Mouse (Mus musculus) cerebellum, adult 2 months (tissue): ENCODE measurements around the gene Cdk15. TPM values are rescaled to one million over a fixed set of nuclear protein-coding genes. Genes with fewer than 3 reads are reported as not detected.

Experiments
- DNase-seq, 2 experiments: peaks; one replicate each; pipeline ENCODE4 v3.0.0; 2021
- H3K27ac ChIP-seq: fragments of 200-500 bp; 2 replicates; pipeline ENCODE4 v1.5.1; 2012; ENCODE audit warnings: low read length, control low read depth, inconsistent platforms; ENCODE audit not compliant: insufficient read depth
- H3K27me3 ChIP-seq: fragments of 200-500 bp; 2 replicates; pipeline ENCODE4 v1.6.1; 2012; ENCODE audit warnings: inconsistent platforms, mild to moderate bottlenecking, low read length, moderate library complexity; ENCODE audit not compliant: control insufficient read depth, insufficient read depth
- H3K4me1 ChIP-seq: fragments of 200-500 bp; 2 replicates; pipeline ENCODE4 v1.6.1; 2011; ENCODE audit warnings: low read length; ENCODE audit not compliant: control insufficient read depth, insufficient read depth
- H3K4me3 ChIP-seq: fragments of 200-500 bp; replicated peaks from 2 replicates; pipeline ENCODE3; 2011; ENCODE audit warnings: mild to moderate bottlenecking, low read depth, low read length, control low read depth; ENCODE audit not compliant: insufficient read depth
- CTCF ChIP-seq: fragments of 200-500 bp; IDR thresholded peaks from 2 replicates; pipeline ENCODE4 v1.5.1; 2011; ENCODE audit warnings: low read depth, mild to moderate bottlenecking, control low read depth, low read length, moderate library complexity, borderline replicate concordance; ENCODE audit not compliant: insufficient read depth
- POLR2A ChIP-seq: fragments of 200-500 bp; IDR thresholded peaks from 2 replicates; pipeline ENCODE4 v1.6.1; 2011; ENCODE audit warnings: low read length, control low read depth, borderline replicate concordance; ENCODE audit not compliant: insufficient read depth
- WGBS: fragments of 180-500 bp; shearing (Covaris S2); methylation state at CpG from one replicate; pipeline ENCODE4 v1.1.7; 2018; 5-methylcytosine and 5-hydroxymethylcytosine counted together
- polyA plus RNA-seq: library from polyadenylated mRNA; depleted of rRNA; stranded (reverse); fragments of >200 nt; gene quantifications from 2 replicates; pipeline ENCODE4 v1.2.3, GENCODE M21; 2012

Cdk15 gene
- polyA plus RNA-seq, 1 experiment = 0.49 TPM

DNA sequence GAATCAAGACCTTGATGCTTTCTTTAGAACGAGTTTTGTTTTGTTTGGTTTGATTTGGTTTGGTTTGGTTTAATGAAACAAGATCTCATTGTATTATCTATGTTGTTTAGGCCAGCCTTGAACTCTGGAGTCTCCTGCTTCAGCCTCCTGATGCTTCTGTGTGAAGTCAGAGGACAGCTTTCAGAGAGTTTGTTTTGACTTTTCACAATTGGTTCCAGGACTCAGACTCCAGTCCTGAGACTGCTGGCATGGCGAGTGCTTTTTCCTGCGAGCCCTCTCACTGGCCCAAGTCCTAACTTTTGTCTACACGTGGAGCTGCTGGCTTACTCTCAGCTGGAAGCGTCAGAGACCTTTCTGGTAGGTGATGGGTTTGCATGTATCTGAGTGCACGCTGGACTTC lies 128.9 kb downstream of the Cdk15 start:
- TF ChIP-seq CTCF (no peak), POLR2A (no peak)
- Histone ChIP-seq H3K27ac (no peak overlapping the region), H3K4me1 (peaks cover 9% of the 10 kb centered on the region), H3K27me3 (no peaks in the 10 kb centered on the region), H3K4me3 (no peak overlapping the region)
- WGBS = 69% methylated on average over 6 of the region's 6 CpGs
- DNase-seq = no peak

DNA sequence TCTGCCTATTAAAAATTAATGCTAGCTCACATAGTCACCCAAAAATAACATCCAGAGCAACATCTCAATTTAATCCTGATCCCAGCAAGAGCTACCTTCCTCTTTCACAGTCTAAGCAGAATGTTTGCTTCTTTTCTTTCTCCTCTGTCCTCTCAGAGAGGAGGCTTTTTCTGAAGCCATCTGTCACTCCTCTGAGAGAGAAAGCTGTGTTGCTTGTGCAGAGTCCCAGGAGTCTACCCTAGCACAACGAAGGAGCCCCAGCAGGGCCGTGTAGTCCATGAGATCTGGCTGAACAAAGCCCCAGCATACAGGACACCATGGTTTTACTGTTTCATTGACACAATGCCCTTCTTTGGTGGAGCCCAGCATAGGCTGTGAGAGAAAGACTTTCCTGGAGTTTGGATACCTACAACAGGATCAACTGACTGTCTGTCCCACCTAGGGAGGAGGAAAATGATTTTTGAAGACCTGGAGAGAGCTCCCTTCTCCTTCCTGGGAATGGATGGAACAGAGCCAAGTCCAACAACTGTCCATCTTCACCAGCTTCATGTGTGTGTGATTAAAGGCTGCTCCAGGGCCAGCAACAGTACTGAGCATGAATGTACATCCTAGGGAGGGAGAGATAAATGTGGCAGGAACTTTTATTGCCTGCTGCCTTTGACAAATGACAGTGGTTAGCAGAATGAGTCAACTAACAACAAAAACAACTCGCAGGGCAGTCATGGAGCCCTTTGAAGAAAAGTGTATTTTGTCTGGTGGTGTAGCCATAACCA lies 131.0 kb downstream of the Cdk15 start:
- no peak overlapping the region for H3K4me3 ChIP-seq
- H3K27ac ChIP-seq = no peak overlapping the region
- 39% methylated on average over 3 of the region's 3 CpGs for WGBS
- peak; percentile 50 to 59 for DNase-seq
- no peaks in the 10 kb centered on the region for H3K27me3 ChIP-seq
- no peak for TF ChIP-seq CTCF
- TF ChIP-seq POLR2A = no peak
- peaks cover 9% of the 10 kb centered on the region; the same call in 1 of the 2 replicates for H3K4me1 ChIP-seq

DNA sequence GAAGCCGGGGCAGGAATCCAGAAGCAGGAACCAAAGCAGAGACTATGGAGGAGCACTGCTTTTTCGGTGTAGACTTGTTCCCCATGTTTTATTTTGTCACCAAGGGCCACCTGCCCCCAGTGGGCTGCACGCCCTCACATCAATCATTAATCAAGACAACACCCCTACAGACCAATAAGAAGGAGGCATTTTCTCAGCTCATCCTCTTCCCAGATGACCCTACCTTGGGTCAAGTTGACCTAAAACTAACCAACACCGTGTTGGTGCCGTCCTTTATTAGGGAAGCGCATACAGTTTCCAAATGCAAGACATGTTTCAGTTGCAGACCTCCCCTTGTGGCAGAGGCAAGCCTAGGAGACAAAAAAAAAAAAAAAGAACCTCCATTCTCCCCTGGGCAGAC lies 132.5 kb downstream of the Cdk15 start:
- no peak for TF ChIP-seq CTCF
- no peak for TF ChIP-seq POLR2A
- Histone ChIP-seq H3K27ac (no peak overlapping the region), H3K27me3 (no peaks in the 10 kb centered on the region), H3K4me3 (no peak overlapping the region), H3K4me1 (peaks cover 9% of the 10 kb centered on the region; the same call in 1 of the 2 replicates)
- no peak for DNase-seq
- WGBS = 98% methylated on average over 6 of the region's 6 CpGs

DNA sequence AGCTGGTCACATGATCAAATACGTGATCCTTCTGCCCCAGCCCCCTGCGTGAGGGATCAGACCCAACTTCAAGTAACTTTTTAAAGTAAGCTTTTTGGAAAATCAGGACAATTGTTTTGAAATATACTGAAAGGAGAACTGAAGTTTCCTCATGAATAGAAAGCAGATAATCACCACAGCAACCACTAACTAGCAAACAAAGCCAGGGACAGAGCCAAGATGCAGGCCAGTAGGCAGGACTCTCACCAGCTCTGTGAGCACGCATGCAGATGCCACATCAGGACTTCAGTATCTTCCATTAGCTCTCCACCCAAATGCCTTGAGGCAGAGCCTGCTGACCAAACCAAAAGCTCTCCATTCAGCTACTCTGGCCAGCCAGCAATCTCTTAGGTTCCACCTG lies 135.0 kb downstream of the Cdk15 start:
- H3K4me1 ChIP-seq = peaks cover 9% of the 10 kb centered on the region; the same call in 1 of the 2 replicates
- DNase-seq = no peak
- no peaks in the 10 kb centered on the region for H3K27me3 ChIP-seq
- no peak overlapping the region for H3K27ac ChIP-seq
- TF ChIP-seq CTCF = no peak
- no peak for TF ChIP-seq POLR2A
- WGBS = 89% methylated on average over 3 of the region's 3 CpGs
- H3K4me3 ChIP-seq = no peak overlapping the region

DNA sequence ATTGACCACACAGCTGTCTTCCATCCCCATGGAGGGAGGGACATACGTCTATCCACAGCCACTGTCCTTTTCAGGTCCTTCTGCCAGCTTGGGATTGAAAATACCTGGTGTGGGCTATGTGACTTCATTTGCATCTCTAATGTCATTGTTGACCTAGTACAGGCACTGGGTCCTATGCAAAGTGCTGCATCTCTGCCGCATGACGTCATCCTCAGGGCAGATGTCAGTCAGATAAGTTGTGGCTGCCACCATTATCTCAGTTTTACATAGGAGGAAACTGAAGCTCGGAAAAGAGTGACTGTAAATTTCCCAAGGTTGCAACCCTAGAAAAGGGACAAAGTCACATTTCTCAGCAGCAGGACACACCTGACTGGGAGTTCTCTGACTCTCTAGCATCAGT lies 137.4 kb downstream of the Cdk15 start:
- no peak overlapping the region for H3K4me3 ChIP-seq
- no peak overlapping the region for H3K27ac ChIP-seq
- H3K27me3 ChIP-seq = no peaks in the 10 kb centered on the region
- TF ChIP-seq CTCF = no peak
- TF ChIP-seq POLR2A = no peak
- no peak for DNase-seq
- H3K4me1 ChIP-seq = peaks cover 5% of the 10 kb centered on the region
- 94% methylated on average over 4 of the region's 4 CpGs for WGBS

DNA sequence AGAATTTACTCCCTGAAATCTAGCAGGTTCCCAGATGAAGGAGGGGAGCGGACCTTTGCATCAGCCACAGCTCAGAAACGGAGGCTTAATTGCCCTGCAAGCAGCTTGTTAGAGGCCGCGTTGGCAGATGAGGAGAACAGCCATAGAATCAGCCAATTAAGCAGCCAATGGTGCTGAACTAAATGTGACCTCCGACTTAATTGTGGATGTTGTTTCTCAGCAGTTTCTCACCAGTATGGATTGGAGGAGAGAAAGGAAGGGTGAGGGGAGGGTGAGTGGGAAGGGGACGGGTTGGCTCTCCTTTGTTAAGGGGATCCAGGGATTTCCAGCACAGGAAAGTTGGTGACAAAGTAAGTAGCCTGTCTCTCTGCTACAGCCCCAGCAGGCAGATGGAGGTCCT lies 137.9 kb downstream of the Cdk15 start:
- Histone ChIP-seq H3K4me1 (peaks cover 5% of the 10 kb centered on the region), H3K27ac (no peak overlapping the region), H3K27me3 (no peaks in the 10 kb centered on the region), H3K4me3 (no peak overlapping the region)
- TF ChIP-seq CTCF (no peak), POLR2A (no peak)
- WGBS = 70% methylated on average over 6 of the region's 6 CpGs
- no peak for DNase-seq

DNA sequence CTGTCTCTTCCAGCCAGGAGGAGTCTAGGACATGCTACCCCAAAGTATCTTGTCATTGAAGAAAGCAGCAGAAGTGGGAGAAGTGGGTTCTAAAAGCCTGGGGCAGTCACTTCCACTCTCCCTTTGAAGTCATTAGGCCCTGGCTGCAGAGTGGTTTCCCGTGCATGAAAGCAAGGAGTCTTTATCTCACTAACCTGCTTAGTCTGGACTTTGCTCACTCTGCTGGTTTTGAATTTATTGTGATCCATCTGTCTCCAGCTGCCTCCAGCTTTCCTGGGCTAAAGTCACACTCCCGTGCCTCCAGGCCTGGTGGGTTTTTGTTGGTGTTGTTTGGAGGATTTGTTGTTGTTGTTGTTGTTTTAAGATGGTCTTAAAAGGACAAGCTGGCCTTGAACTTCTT lies 139.3 kb downstream of the Cdk15 start:
- DNase-seq = no peak
- no peaks in the 10 kb centered on the region for H3K27me3 ChIP-seq
- no peak overlapping the region for H3K4me3 ChIP-seq
- TF ChIP-seq CTCF (no peak), POLR2A (no peak)
- no peak overlapping the region for H3K27ac ChIP-seq
- WGBS = 80% methylated on average over 2 of the region's 2 CpGs
- H3K4me1 ChIP-seq = peaks cover 5% of the 10 kb centered on the region

DNA sequence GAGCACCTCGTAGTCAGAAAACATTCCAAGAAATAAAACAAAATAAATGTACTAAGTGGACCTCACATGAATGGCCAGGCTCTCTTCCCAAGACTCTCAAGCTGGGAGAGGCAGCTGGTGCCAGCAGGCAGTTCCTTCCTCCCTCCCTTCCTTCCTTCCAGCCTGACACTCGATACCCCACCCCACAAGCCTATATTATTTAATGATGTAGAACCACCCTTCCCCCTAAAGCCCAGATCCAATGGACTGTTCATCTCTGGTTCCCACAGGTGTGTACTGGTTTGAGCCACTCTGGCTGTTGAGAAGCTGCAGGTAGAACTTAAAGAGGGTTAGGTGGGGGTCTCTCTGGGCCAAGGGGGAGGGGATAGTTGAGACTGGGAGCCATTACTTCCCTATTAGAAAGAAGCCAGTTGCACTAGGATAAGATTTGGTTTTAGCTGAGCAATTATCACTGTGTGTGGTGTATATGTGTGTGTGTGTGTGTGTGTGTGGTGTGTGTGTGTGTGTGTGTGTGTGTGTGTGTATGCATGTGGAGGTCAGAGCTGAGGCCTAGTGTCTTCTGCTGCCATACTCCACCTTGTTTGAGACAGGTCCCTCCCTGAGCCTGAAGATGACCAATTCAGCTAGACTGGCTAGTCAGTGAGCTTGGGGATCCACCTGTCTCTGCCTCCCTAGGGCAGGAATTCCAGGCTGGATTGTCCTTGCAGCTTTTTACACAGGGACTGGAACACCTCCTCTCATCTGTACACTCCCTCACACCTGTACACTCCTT lies 143.0 kb downstream of the Cdk15 start:
- 20% methylated on average over 2 of the region's 2 CpGs for WGBS
- DNase-seq = no peak
- Histone ChIP-seq H3K4me3 (no peak overlapping the region), H3K27me3 (no peaks in the 10 kb centered on the region), H3K4me1 (peaks cover 14% of the 10 kb centered on the region), H3K27ac (no peak overlapping the region)
- TF ChIP-seq CTCF (no peak), POLR2A (no peak)
